Mouse (Mus musculus) liver, adult 2 months (tissue): ENCODE measurements around the gene Disc1.

Experiments
- CTCF ChIP-seq: fragments of 200-500 bp; IDR thresholded peaks from 2 replicates; pipeline ENCODE4 v1.5.1; 2011; ENCODE audit warnings: low read depth, low read length, control low read depth
- POLR2A ChIP-seq: fragments of 200-500 bp; IDR thresholded peaks from 2 replicates; pipeline ENCODE4 v1.6.1; 2011; ENCODE audit warnings: low read length, control low read depth; ENCODE audit not compliant: insufficient read depth; ENCODE audit errors: extremely low read depth

DNA sequence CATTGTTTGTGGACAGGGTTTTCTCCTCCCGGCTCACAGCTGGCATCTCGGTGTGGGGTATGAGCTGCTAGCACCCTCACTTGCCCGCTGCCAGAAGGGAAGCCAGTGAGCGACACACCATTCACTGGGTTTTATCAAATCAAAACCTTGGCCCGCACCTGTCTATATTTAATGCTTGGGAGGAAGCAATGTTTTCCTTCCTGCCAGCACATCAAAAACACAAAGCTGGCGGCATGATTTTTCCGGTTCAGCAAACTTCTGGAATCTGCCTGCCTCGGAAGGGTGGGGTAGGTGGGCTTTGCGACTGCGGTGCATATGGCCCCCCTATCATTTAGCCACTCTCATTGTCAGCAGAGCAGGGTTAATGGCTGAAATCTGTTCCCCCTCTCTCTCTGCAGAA, 80.9 kb downstream of the Disc1 start:
- TF ChIP-seq POLR2A (no peak), CTCF (no peak)
